Mouse (Mus musculus) neural tube, embryonic 11.5 days (tissue): ENCODE measurements at regions not wholly inside any gene's neighbourhood (a gene's known extent, or its start where the extent isn't known, plus 50 kb on each side); places are given as distances from the start of the nearest gene placed in this dataset.
"Not testable (repeated sequence)": the region's sequence is repeated elsewhere in the genome, so short reads cannot be mapped to it uniquely, and the experiment has no call there.

Experiments used
- ATAC-seq: fragments of 200-750 bp; cut with Nextera tagmentation; 2 replicates; pipeline ENCODE4 v1.8.0; 2017; ENCODE audit warnings: moderate number of reproducible peaks, mild to moderate bottlenecking, moderate TSS enrichment, moderate library complexity; ENCODE audit not compliant: insufficient read depth, low FRiP score, low TSS enrichment
- DNase-seq: peaks from one replicate; pipeline ENCODE4 v3.0.0-alpha.2; 2015; ENCODE audit warnings: low spot score
- H3K27ac ChIP-seq: fragments of 300-500 bp; sonication (generic); 2 replicates; pipeline ENCODE4 v1.5.1; 2014; ENCODE audit warnings: low read depth, mild to moderate bottlenecking, low read length
- H3K27me3 ChIP-seq: fragments of 300-500 bp; sonication (generic); 2 replicates; pipeline ENCODE4 v1.6.1; 2014; ENCODE audit warnings: mild to moderate bottlenecking, low read length, mixed read lengths; ENCODE audit not compliant: control insufficient read depth, insufficient read depth
- H3K36me3 ChIP-seq: fragments of 300-500 bp; sonication (generic); 2 replicates; pipeline ENCODE4 v1.6.1; 2014; ENCODE audit warnings: mild to moderate bottlenecking, low read length, moderate library complexity, mixed read lengths; ENCODE audit not compliant: control insufficient read depth, insufficient read depth
- H3K4me1 ChIP-seq: fragments of 300-500 bp; sonication (generic); 2 replicates; pipeline ENCODE4 v1.6.1; 2014; ENCODE audit warnings: low read length, mixed read lengths; ENCODE audit not compliant: control insufficient read depth, insufficient read depth
- H3K4me2 ChIP-seq: fragments of 300-500 bp; sonication (generic); 2 replicates; pipeline ENCODE4 v1.6.1; 2014; ENCODE audit warnings: low read depth, mild to moderate bottlenecking, moderate library complexity
- H3K4me3 ChIP-seq: fragments of 300-500 bp; sonication (generic); 2 replicates; pipeline ENCODE4 v1.5.1; 2014; ENCODE audit warnings: low read depth, low read length
- H3K9ac ChIP-seq: fragments of 300-500 bp; sonication (generic); 2 replicates; pipeline ENCODE4 v1.6.1; 2014; ENCODE audit warnings: mild to moderate bottlenecking, low read length
- H3K9me3 ChIP-seq: fragments of 300-500 bp; sonication (generic); 2 replicates; pipeline ENCODE4 v1.6.1; 2016; ENCODE audit warnings: low read length; ENCODE audit not compliant: control insufficient read depth
- WGBS: fragments of 180-500 bp; shearing (Covaris S2); extraction: QIAGEN DNeasy Blood & Tissue Kit; methylation state at CpG from one replicate; pipeline ENCODE4 v1.1.7; 2014; 5-methylcytosine and 5-hydroxymethylcytosine counted together

- Histone ChIP-seq H3K9me3 (no peaks in the 10 kb centered on the region), H3K9ac (no peak overlapping the region), H3K4me2 (no peak overlapping the region), H3K4me1 (0 out of 2 replicates have a peak, but pooled peaks cover 11% of the 10 kb centered on the region), H3K36me3 (no peaks in the 10 kb centered on the region), H3K27me3 (no peaks in the 10 kb centered on the region), H3K4me3 (no peak overlapping the region), H3K27ac (no peak overlapping the region)
- 43% methylated on average over 10 of the region's 10 CpGs for WGBS
- ATAC-seq (0 out of 2 replicates have a peak, but pooled peaks have one; percentile 35), DNase-seq (no peak)
Observed at GRCm38 (mm10) chr15:8816501-8817368, 106.2 kb upstream of the Slc1a3 start.

- no peak overlapping the region for H3K9ac ChIP-seq
- H3K36me3 ChIP-seq = no peaks in the 10 kb centered on the region
- no peak overlapping the region for H3K4me3 ChIP-seq
- no peak overlapping the region for H3K4me2 ChIP-seq
- 64% methylated on average over 2 of the region's 2 CpGs for WGBS
- H3K9me3 ChIP-seq = no peaks in the 10 kb centered on the region
- DNase-seq (no peak), ATAC-seq (0 out of 2 replicates have a peak, but pooled peaks have one; percentile 17)
- no peak overlapping the region for H3K27ac ChIP-seq
- H3K27me3 ChIP-seq = no peaks in the 10 kb centered on the region
- H3K4me1 ChIP-seq = 0 out of 2 replicates have a peak, but pooled peaks cover 11% of the 10 kb centered on the region
Observed at GRCm38 (mm10) chr15:8815958-8816357, 105.4 kb upstream of the Slc1a3 start.

- Histone ChIP-seq H3K27ac (no peak overlapping the region), H3K4me2 (no peak overlapping the region), H3K4me3 (no peak overlapping the region), H3K27me3 (no peaks in the 10 kb centered on the region), H3K9me3 (no peaks in the 10 kb centered on the region), H3K36me3 (no peaks in the 10 kb centered on the region), H3K9ac (no peak overlapping the region), H3K4me1 (0 out of 2 replicates have a peak, but pooled peaks cover 11% of the 10 kb centered on the region)
- ATAC-seq = peak; percentile 67
- DNase-seq = peak; percentile 48
- 46% methylated on average over 6 of the region's 6 CpGs for WGBS
Observed at GRCm38 (mm10) chr15:8815277-8815676, 104.7 kb upstream of the Slc1a3 start.

- no peaks in the 10 kb centered on the region for H3K9me3 ChIP-seq
- H3K4me1 ChIP-seq = no peaks in the 10 kb centered on the region
- 65% methylated on average over 8 of the region's 8 CpGs for WGBS
- no peak overlapping the region for H3K9ac ChIP-seq
- DNase-seq (peak; percentile 13), ATAC-seq (no peak)
- H3K27ac ChIP-seq = no peak overlapping the region
- H3K36me3 ChIP-seq = no peaks in the 10 kb centered on the region
- no peaks in the 10 kb centered on the region for H3K27me3 ChIP-seq
- H3K4me3 ChIP-seq = no peak overlapping the region
- no peak overlapping the region for H3K4me2 ChIP-seq
Observed at GRCm38 (mm10) chr15:8806354-8806753, 95.8 kb upstream of the Slc1a3 start.

GRCm38 (mm10) chr15:8805565-8805964 is 95.0 kb upstream of the Slc1a3 start:
- not testable (repeated sequence) for H3K27ac ChIP-seq, H3K27me3 ChIP-seq, H3K4me1 ChIP-seq, H3K4me2 ChIP-seq, ATAC-seq, DNase-seq, H3K9me3 ChIP-seq, H3K9ac ChIP-seq, H3K36me3 ChIP-seq, H3K4me3 ChIP-seq
- 94% methylated on average over 4 of the region's 5 CpGs for WGBS

- no peaks in the 10 kb centered on the region for H3K4me1 ChIP-seq
- no peak overlapping the region for H3K4me3 ChIP-seq
- H3K4me2 ChIP-seq = no peak overlapping the region
- no peak for DNase-seq
- whole genome bisulfite sequencing = 69% methylated on average over 7 of the region's 7 CpGs
- H3K9me3 ChIP-seq = no peaks in the 10 kb centered on the region
- ATAC-seq = no peak
- H3K27ac ChIP-seq = no peak overlapping the region
- H3K36me3 ChIP-seq = no peaks in the 10 kb centered on the region
- H3K27me3 ChIP-seq = no peaks in the 10 kb centered on the region
- H3K9ac ChIP-seq = no peak overlapping the region
Observed at GRCm38 (mm10) chr15:8802058-8802457, 91.5 kb upstream of the Slc1a3 start.

- Histone ChIP-seq H3K4me3 (no peak overlapping the region), H3K27me3 (no peaks in the 10 kb centered on the region), H3K36me3 (no peaks in the 10 kb centered on the region), H3K9me3 (no peaks in the 10 kb centered on the region), H3K27ac (no peak overlapping the region), H3K9ac (no peak overlapping the region), H3K4me1 (no peaks in the 10 kb centered on the region), H3K4me2 (no peak overlapping the region)
- ATAC-seq = no peak
- 87% methylated on average over 1 of the region's 1 CpGs for WGBS
- no peak for DNase-seq
Observed at GRCm38 (mm10) chr15:8797015-8797414, 86.5 kb upstream of the Slc1a3 start.

GRCm38 (mm10) chr15:8792106-8792505 is 81.5 kb upstream of the Slc1a3 start:
- no peak overlapping the region for H3K4me3 ChIP-seq
- no peaks in the 10 kb centered on the region for H3K9me3 ChIP-seq
- no peaks in the 10 kb centered on the region for H3K36me3 ChIP-seq
- DNase-seq = no peak
- no peaks in the 10 kb centered on the region for H3K27me3 ChIP-seq
- WGBS = 71% methylated on average over 2 of the region's 2 CpGs
- no peaks in the 10 kb centered on the region for H3K4me1 ChIP-seq
- H3K27ac ChIP-seq = no peak overlapping the region
- no peak overlapping the region for H3K4me2 ChIP-seq
- no peak for ATAC-seq
- no peak overlapping the region for H3K9ac ChIP-seq

- no peak for ATAC-seq
- no peak overlapping the region for H3K27ac ChIP-seq
- no peaks in the 10 kb centered on the region for H3K27me3 ChIP-seq
- no peak overlapping the region for H3K4me2 ChIP-seq
- no peaks in the 10 kb centered on the region for H3K4me1 ChIP-seq
- no peak overlapping the region for H3K9ac ChIP-seq
- H3K4me3 ChIP-seq = no peak overlapping the region
- H3K9me3 ChIP-seq = no peaks in the 10 kb centered on the region
- no peak for DNase-seq
- H3K36me3 ChIP-seq = no peaks in the 10 kb centered on the region
Observed at GRCm38 (mm10) chr15:8789924-8790323, 79.4 kb upstream of the Slc1a3 start.
